Mouse (Mus musculus) cerebellum, adult 11-12 months (tissue): ENCODE data around the gene Slc22a23.

Experiments used
- DNase-seq: peaks from one replicate; pipeline ENCODE4 v3.0.0; 2022

The Slc22a23 gene

DNA sequence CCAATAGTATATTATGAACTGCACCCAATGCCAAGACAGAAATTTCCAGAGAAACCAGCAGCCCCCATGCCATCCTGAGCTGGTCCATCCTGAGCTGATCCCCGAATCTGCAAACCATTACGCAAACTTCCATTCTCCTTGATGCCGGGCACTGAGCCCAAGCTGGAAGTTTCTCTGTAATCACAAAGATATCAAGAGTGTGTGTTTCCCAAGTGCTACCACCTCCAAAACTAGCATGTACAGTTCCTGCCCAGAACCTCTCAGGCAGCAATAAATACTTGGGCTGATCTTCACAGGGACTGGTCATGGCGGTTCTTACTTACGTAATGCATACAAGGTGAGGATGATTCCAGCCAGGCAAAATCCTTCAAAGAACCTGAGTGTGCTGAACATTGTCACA, 46.3 kb downstream of the Slc22a23 start:
- DNase-seq = no peak

GRCm38 (mm10) chr13:34298061-34298460, 46.9 kb downstream of the Slc22a23 start:
- DNase-seq = no peak

DNA sequence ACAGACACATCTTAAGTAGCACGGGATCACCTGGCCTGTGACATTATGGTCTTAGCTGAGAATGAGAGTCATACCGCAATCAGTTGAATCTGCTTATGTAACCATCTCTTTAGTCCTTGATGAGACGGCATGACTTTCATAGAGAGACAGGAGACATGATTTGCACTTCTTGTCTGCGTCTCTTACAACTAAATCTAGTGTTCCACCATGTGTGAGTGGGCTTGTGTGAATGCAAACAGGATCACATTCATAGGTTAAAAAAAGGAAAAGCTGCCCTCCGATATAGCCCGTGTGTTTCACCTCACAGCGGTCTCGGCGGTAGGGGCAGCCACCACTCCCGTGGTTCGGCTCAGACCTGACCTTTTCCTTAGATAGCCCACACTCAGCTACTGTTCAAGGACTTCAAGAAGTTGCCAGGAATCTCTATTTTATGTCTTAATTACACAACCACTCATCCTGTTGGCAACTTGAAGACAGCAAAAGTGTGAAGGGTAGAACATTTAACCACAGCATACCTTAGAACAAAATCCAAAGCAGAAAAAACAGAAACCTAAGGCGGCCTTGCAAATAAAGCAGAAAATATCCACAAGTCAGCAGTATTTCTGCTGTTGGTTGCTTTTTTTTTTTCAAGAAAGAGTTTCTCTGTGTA, 49.1 kb downstream of the Slc22a23 start:
- no peak for DNase-seq

- no peak for DNase-seq
Measured at GRCm38 (mm10) chr13:34294212-34294611, 50.8 kb downstream of the Slc22a23 start.

DNA sequence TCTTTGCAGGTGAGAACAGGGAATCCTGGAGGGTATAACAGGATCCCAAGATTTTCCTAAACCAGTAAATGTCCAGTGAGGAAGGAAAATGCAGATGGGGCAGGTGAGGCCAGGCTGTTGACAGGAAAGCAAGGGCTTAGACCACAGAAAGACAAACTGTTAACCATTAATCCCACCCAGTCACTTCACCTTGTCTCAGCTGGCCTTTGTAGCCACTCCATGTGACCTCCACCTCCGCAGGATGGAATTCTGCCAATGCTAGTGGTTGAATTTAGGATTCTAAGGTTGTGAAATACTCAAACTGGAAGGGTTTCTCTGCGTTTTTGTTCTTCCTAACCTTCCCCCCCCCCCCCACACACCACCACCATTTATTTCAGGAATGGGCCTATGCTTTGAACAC, 52.9 kb downstream of the Slc22a23 start:
- DNase-seq = no peak

GRCm38 (mm10) chr13:34290346-34290745, 54.6 kb downstream of the Slc22a23 start:
- DNase-seq = no peak

- DNase-seq = no peak
Measured at GRCm38 (mm10) chr13:34289567-34289966, 55.4 kb downstream of the Slc22a23 start.

GRCm38 (mm10) chr13:34288129-34288528, 56.9 kb downstream of the Slc22a23 start:
- DNase-seq = no peak

DNA sequence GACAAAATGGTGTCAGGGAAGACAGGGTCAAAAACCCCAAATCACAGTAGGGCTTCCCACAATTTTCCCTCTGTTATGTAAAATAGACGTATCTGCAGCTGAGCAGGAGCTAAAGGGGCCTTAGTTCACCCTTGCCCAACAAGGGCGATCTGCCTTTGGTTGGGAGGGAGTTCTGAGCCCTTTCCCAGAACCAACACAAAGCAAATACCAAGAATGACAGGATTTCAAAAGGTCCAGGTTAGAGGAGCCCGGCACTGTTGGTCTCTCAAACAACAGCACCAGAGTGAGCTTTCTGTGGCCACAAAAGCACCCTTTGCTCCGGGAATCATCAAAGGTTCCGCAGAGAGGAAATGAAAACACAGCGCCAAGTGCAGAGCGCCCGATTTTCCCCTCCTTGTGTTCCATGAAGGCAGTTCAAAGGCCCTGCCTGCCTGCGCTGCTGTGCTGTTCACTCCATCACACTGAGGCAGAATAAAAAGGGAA, 57.3 kb downstream of the Slc22a23 start:
- DNase-seq = no peak

- DNase-seq = no peak
Measured at GRCm38 (mm10) chr13:34281360-34281759, 63.6 kb downstream of the Slc22a23 start.

DNA sequence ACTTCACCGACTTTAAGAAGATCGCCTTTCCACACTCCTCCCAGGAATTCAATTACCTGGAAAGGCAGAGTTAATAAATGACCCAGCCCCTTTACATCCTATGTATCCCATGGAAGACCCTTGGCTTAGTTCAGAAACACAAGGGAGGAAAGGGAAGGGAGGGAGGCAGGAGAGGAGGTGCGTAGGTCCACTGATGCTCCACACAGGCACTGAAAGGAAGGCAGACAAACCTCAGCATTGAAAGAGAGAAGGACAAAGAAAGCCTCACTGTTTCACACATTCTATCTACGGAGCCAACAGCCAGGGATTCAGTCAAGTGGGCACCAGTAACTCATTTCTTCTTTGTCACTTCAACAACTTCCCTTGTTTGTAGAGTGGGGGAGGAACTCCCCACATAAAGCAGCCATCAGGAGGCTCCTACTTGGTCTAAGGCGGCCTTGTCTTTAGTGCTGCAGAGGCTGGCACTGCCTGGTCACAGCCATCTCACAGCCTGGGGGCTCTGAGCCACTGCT, 66.2 kb downstream of the Slc22a23 start:
- DNase-seq = peak; percentile 23

GRCm38 (mm10) chr13:34278288-34278701, 66.7 kb downstream of the Slc22a23 start:
- DNase-seq = peak; percentile 26

GRCm38 (mm10) chr13:34277611-34278010, 67.4 kb downstream of the Slc22a23 start:
- no peak for DNase-seq

GRCm38 (mm10) chr13:34277001-34277400, 68.0 kb downstream of the Slc22a23 start:
- DNase-seq = peak; percentile 46

- no peak for DNase-seq
Measured at GRCm38 (mm10) chr13:34274890-34275289, 70.1 kb downstream of the Slc22a23 start.

- peak; percentile 18 for DNase-seq
Measured at GRCm38 (mm10) chr13:34274417-34274816, 70.6 kb downstream of the Slc22a23 start.

- no peak for DNase-seq
Measured at GRCm38 (mm10) chr13:34272275-34273054, 72.5 kb downstream of the Slc22a23 start.

DNA sequence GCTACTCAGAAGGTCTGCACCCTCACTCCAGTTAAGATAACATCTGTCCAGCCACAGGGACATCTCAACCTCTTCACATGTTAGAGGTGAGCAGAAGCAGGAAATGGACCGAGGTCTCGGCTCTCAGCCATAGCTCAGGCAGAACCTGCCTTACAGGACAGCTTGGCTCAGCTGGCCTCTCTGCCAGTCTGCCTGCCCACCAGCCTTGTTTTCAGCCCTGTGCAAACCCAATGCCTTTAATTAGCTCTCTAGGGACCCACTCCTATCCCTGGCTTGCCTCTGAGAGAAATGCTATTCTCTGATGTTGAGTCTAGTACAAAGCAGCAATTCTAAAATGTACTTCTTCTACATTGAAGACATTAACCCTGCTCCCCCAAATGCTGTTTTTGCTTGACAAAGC, 73.3 kb downstream of the Slc22a23 start:
- no peak for DNase-seq

GRCm38 (mm10) chr13:34270886-34271602, 73.9 kb downstream of the Slc22a23 start:
- DNase-seq = no peak

GRCm38 (mm10) chr13:34269376-34269991, 75.5 kb downstream of the Slc22a23 start:
- DNase-seq = no peak

DNA sequence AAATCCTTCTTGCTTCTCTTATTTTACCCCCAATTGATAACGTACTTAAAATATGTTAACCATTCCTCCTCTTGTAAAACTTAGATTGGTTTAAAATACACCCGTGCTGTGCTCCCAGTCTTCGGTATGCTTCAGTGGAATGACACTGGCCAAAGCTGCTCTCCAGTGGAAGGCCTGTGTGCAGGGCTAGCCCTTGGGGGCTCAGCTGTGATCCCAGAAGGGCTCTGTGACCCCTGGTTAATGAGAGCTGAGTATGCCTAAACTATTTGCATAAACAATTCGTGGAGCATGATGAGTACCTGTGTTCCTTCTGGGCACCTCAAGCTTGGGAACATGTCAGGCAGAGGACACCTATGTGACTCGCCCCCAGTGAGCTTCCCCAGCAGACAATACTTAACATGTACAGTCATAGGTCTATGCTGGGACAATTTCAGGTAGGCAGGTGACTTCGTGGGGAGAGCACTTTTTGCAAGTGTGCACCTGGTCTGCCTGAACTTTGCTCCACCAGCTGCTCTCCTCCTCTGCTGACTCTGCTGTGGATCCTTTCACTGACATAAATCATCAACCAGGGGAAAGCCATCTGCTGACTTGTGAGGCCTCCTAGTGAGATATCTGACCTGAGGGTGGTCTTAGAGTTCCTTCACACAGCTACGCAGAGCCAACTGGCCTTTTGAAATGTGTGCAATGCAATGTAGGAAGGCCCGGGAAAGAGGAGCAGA, 77.9 kb downstream of the Slc22a23 start:
- DNase-seq = no peak

DNA sequence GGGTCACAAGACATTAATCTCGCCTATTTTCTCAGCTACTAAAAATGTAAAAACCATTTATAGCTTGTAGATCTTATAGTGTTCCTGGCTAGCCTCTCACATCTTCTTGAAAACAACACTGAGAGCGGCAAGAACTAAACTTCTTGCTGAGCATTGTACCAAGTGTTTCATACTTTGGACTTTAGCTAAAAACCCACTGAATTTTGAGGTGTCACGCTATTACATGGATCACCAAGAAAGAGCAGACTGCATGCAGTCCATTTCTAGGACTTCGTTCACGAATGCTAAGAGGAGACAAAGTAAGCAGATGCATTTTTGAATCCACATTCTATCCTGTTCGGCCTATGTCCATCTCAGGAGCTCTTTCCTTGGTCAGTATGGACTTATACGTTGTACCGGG, 78.9 kb downstream of the Slc22a23 start:
- no peak for DNase-seq
